Mouse (Mus musculus) liver, embryonic 14.5 days (tissue): ENCODE results near the gene Cpox. TPM values are rescaled to one million over a fixed set of nuclear protein-coding genes. Genes with fewer than 3 reads are reported as not detected.

Experiments used
- ATAC-seq: fragments of 200-750 bp; cut with Nextera tagmentation; 2 replicates; pipeline ENCODE4 v1.8.0; 2017; ENCODE audit warnings: moderate number of reproducible peaks, mild to moderate bottlenecking, moderate library complexity; ENCODE audit not compliant: insufficient read depth
- DNase-seq, 3 experiments: peaks; one replicate each; pipeline ENCODE4 v3.0.0-alpha.2; 2012 to 2013; ENCODE audit warnings: low read depth in 3 of 3, low spot score in 3 of 3
- H3K27ac ChIP-seq: fragments of 300-500 bp; sonication (generic); 2 replicates; pipeline ENCODE4 v1.5.1; 2014; ENCODE audit warnings: moderate library complexity, mild to moderate bottlenecking, control low read depth, inconsistent platforms
- H3K27me3 ChIP-seq: fragments of 300-500 bp; sonication (generic); 2 replicates; pipeline ENCODE4 v1.6.1; 2014; ENCODE audit warnings: mild to moderate bottlenecking, low read length, moderate library complexity; ENCODE audit not compliant: control insufficient read depth, insufficient read depth
- H3K36me3 ChIP-seq: fragments of 300-500 bp; sonication (generic); replicated peaks from 2 replicates; pipeline ENCODE4 v1.6.1; 2014; ENCODE audit warnings: low read depth; ENCODE audit not compliant: control insufficient read depth, insufficient read depth
- H3K4me1 ChIP-seq, 2 experiments: fragments of 200-500 bp in 1 of 2; fragments of 300-500 bp in 1 of 2; sonication (generic) in 1 of 2; replicated peaks; 2 replicates each; pipeline ENCODE4 v1.6.1; 2012 to 2014; ENCODE audit warnings: antibody characterized with exemption in 1 of 2, inconsistent platforms in 1 of 2, low read length in 1 of 2; ENCODE audit not compliant: control insufficient read depth in 2 of 2, insufficient read depth in 2 of 2
- H3K4me2 ChIP-seq: fragments of 300-500 bp; sonication (generic); 2 replicates; pipeline ENCODE4 v1.6.1; 2014; ENCODE audit warnings: low read depth, mild to moderate bottlenecking, control low read depth, moderate library complexity
- H3K4me3 ChIP-seq, 2 experiments: fragments of 200-500 bp in 1 of 2; fragments of 300-500 bp in 1 of 2; sonication (generic) in 1 of 2; 2 replicates each; pipeline ENCODE4 v1.5.1; 2012 to 2014; ENCODE audit warnings: low read depth in 2 of 2, low read length in 2 of 2, mild to moderate bottlenecking in 2 of 2, control low read depth in 1 of 2, inconsistent platforms in 1 of 2, moderate library complexity in 1 of 2; ENCODE audit not compliant: insufficient read depth in 1 of 2
- H3K9ac ChIP-seq: fragments of 300-500 bp; sonication (generic); replicated peaks from 2 replicates; pipeline ENCODE4 v1.6.1; 2014; ENCODE audit warnings: mild to moderate bottlenecking, control low read depth, moderate library complexity
- H3K9me3 ChIP-seq: fragments of 300-500 bp; sonication (generic); 2 replicates; pipeline ENCODE4 v1.6.1; 2016; ENCODE audit warnings: low read length, mixed read lengths; ENCODE audit not compliant: control insufficient read depth
- CTCF ChIP-seq: IDR thresholded peaks from 2 replicates; pipeline ENCODE4 v1.5.1; 2016; ENCODE audit warnings: antibody characterized with exemption, low read depth, control low read depth
- EP300 ChIP-seq: IDR thresholded peaks from 2 replicates; pipeline ENCODE4 v1.6.1; 2016; ENCODE audit warnings: antibody characterized with exemption, low read depth
- WGBS: fragments of 180-500 bp; shearing (Covaris S2); extraction: QIAGEN DNeasy Blood & Tissue Kit; methylation state at CpG from one replicate; pipeline ENCODE4 v1.1.7; 2014; ENCODE audit not compliant: insufficient replicate concordance; 5-methylcytosine and 5-hydroxymethylcytosine counted together
- polyA plus RNA-seq, 2 experiments: library from polyadenylated mRNA; depleted of rRNA in 1 of 2; stranded (reverse) in 1 of 2; unstranded in 1 of 2; fragments of >200 nt; fragmentation: Nextera tagmentation in 1 of 2; extraction: Ambion mirVana in 1 of 2; gene quantifications; 2 replicates each; pipeline versions ENCODE4 v1.2.1 to v1.2.3; 2012 to 2014

Cpox gene
- polyA plus RNA-seq, 2 experiments = 272 to 326 TPM

DNA sequence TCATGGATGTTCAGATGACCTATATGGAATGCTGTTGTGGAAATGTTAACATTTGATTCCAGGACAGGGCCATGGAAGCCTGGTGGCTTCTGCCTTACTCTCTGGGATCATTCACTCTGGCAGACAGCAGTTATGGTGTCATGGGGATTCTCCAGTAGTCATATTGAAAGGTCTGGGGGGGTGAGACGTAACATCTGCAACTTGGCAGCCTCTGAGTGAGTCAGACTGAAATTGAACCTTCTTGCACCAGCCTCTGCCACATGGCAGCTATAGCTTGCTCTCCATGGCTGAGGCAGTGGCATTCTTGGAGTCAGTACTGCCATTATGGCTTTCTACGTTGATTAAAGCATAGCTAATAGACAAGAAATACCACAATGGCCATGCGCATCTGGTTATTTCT lies 26.7 kb downstream of the Cpox start:
- no peak for DNase-seq
- TF ChIP-seq EP300 (no peak), CTCF (no peak)
- Histone ChIP-seq H3K4me3 (no peak overlapping the region), H3K9ac (no peak overlapping the region), H3K36me3 (no peaks in the 10 kb centered on the region), H3K9me3 (no peaks in the 10 kb centered on the region), H3K4me2 (no peak overlapping the region), H3K27me3 (no peaks in the 10 kb centered on the region), H3K27ac (no peak overlapping the region), H3K4me1 (no peaks in the 10 kb centered on the region)
- 73% methylated on average over 3 of the region's 3 CpGs for WGBS
- ATAC-seq = no peak

DNA sequence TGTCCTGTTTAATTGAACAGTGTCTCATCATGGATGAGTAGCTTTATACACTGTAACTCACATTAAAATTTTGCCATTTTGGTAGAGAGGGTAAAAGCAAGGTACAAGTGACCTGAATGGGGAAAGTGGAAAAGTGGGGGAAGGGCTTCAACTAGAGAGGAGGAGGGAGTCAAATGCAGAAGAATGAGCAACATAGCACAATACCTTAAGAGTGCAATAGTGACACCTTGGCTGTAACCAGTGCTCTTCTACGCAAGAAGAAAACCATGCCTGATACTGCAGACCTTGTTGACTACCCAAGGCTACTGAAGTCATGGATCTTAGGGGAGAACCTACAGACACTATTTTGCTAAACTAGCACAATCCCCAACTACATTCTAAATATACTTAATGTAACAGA lies 27.2 kb downstream of the Cpox start:
- WGBS = 87% methylated on average over 1 of the region's 1 CpGs

DNA sequence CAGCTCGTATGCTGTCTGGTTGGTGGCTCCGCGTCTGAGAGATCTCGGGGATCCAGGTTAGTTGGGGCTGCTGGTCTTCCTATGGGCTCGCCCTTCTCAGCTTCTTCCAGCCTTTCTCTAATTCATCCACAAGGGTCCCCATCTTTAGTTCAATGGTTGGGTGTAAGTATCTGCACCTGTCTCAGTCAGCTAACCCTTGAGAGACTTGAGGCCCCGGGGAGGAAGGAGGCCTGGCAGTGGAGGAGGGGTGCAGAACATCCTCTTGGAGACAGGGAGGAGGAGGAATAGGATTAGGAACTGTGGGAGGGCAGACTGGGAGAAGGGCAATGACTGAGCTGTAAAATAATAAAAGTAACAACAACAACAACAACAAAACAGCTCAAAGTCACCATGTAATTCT lies 30.1 kb downstream of the Cpox start:
- 69% methylated on average over 6 of the region's 6 CpGs for WGBS
- Histone ChIP-seq H3K9ac (no peak overlapping the region), H3K27ac (no peak overlapping the region), H3K36me3 (no peaks in the 10 kb centered on the region), H3K27me3 (no peaks in the 10 kb centered on the region), H3K4me2 (no peak overlapping the region), H3K4me1 (peaks cover 0 to 2% of the 10 kb centered on the region in 2 experiments; a peak in 1 of 4 replicates), H3K9me3 (no peaks in the 10 kb centered on the region), H3K4me3 (no peak overlapping the region)
- ATAC-seq (no peak), DNase-seq (no peak)
- TF ChIP-seq CTCF (no peak), EP300 (no peak)

More for the DNA sequence above, 27.2 kb downstream of the Cpox start:
- Histone ChIP-seq H3K4me1 (no peaks in the 10 kb centered on the region), H3K4me3 (no peak overlapping the region), H3K27ac (no peak overlapping the region), H3K9me3 (no peaks in the 10 kb centered on the region), H3K9ac (no peak overlapping the region), H3K4me2 (no peak overlapping the region), H3K36me3 (no peaks in the 10 kb centered on the region), H3K27me3 (no peaks in the 10 kb centered on the region)
- no peak for TF ChIP-seq EP300
- TF ChIP-seq CTCF = no peak
- ATAC-seq (no peak), DNase-seq (no peak)

DNA sequence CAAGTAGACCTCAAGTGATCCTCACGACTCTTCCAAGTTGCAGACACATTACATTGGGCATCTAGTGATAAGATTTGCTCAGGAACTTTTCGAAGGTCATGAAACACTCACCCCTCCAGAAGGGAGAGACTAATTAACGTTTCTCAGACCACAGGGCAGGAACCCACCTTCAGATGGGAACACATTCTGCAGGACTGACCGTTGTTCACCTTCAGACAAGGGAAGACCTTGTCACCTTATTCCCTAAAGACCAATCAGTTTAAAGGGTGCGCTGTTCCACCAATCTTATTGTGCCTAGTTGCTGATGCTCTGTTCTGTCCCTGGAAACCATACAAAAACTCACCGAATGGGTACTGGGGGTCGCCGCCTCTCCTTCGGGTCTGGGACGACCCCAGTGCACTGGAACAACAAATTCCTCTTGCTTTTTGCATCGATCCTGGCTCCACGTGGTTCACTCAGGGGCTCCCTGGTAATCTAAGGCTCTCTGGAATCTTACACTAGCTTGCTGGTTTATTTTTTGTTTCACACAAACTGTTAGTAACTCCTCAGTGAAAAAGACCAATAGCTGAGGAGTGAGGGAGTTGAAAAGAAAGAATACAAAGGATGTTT lies 30.8 kb downstream of the Cpox start:
- 67% methylated on average over 12 of the region's 12 CpGs for WGBS
- no peak for DNase-seq

DNA sequence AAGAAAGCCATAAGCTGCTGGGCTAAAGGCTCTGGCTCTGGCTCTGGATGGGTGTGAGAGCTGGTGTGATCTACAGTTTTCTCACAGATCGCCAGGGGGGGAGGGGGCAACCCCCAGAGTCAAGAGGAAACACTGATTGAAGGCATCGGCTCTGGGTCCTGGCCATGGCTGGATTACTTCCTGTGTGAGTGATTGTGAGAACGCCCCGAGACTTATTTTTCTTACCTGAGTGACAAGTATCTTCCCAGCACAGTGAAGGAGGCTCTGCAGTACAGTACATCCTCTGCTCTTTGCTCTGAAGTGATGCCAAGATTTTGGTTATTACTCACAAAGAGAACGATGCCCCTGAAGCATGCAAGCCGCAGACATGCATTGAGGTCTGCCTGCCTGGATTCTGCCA lies 31.7 kb downstream of the Cpox start:
- H3K27ac ChIP-seq = no peak overlapping the region
- 35% methylated on average over 6 of the region's 6 CpGs for WGBS
- H3K4me2 ChIP-seq = no peak overlapping the region
- H3K4me1 ChIP-seq = peaks cover 0 to 2% of the 10 kb centered on the region in 2 experiments; a peak in 1 of 4 replicates
- no peaks in the 10 kb centered on the region for H3K36me3 ChIP-seq
- no peaks in the 10 kb centered on the region for H3K27me3 ChIP-seq
- ATAC-seq = no peak
- no peak for DNase-seq
- no peak overlapping the region for H3K9ac ChIP-seq
- H3K4me3 ChIP-seq = no peak overlapping the region
- H3K9me3 ChIP-seq = no peaks in the 10 kb centered on the region
- TF ChIP-seq EP300 = no peak
- TF ChIP-seq CTCF = no peak

More for the DNA sequence above, 30.8 kb downstream of the Cpox start:
- Histone ChIP-seq H3K9ac (no peak overlapping the region), H3K9me3 (no peaks in the 10 kb centered on the region), H3K27ac (no peak overlapping the region), H3K27me3 (no peaks in the 10 kb centered on the region), H3K4me2 (no peak overlapping the region), H3K4me1 (peaks cover 0 to 2% of the 10 kb centered on the region in 2 experiments; a peak in 1 of 4 replicates), H3K4me3 (no peak overlapping the region), H3K36me3 (no peaks in the 10 kb centered on the region)
- ATAC-seq = no peak
- TF ChIP-seq CTCF (no peak), EP300 (no peak)
